Mouse (Mus musculus) myocyte (in vitro differentiated cells): ENCODE results near the gene Cyp2s1.

ENCODE experiments used
- CEBPB ChIP-seq: IDR thresholded peaks from 2 replicates; pipeline ENCODE4 v1.6.1; 2011; ENCODE audit warnings: mild to moderate bottlenecking, moderate library complexity; ENCODE audit not compliant: poor library complexity, insufficient read depth, severe bottlenecking
- E2F4 ChIP-seq: IDR thresholded peaks from one replicate; pipeline ENCODE4 v1.6.1; 2011; ENCODE audit warnings: mild to moderate bottlenecking, control low read depth, moderate library complexity; ENCODE audit not compliant: insufficient read depth
- MAX ChIP-seq: IDR thresholded peaks from one replicate; pipeline ENCODE4 v1.6.1; 2011; ENCODE audit warnings: low read depth, mild to moderate bottlenecking, control low read depth
- MYOD1 ChIP-seq, 3 experiments: IDR thresholded peaks; one replicate each; pipeline ENCODE4 v1.6.1; 2011; ENCODE audit warnings: control low read depth in 2 of 3, low read depth in 2 of 3, mild to moderate bottlenecking in 2 of 3, moderate library complexity in 1 of 3; ENCODE audit not compliant: insufficient read length in 2 of 3, control insufficient read depth in 1 of 3
- MYOG ChIP-seq, 3 experiments: IDR thresholded peaks; one replicate each; pipeline ENCODE4 v1.6.1; 2011; ENCODE audit warnings: control low read depth in 2 of 3, low read depth in 2 of 3, mild to moderate bottlenecking in 2 of 3; ENCODE audit not compliant: insufficient read length in 2 of 3, control insufficient read depth in 1 of 3, insufficient read depth in 1 of 3
- POLR2A ChIP-seq: IDR thresholded peaks from one replicate; pipeline ENCODE4 v1.6.1; 2011; ENCODE audit warnings: low read depth, mild to moderate bottlenecking, control low read depth, moderate library complexity; ENCODE audit not compliant: insufficient read length
- POLR2AphosphoS2 ChIP-seq: IDR thresholded peaks from one replicate; pipeline ENCODE4 v1.6.1; 2011; ENCODE audit warnings: low read depth, control low read depth; ENCODE audit not compliant: insufficient read length
- SRF ChIP-seq: IDR thresholded peaks from one replicate; pipeline ENCODE4 v1.6.1; 2011; ENCODE audit warnings: low read depth; ENCODE audit not compliant: control insufficient read depth, insufficient read length
- TCF12 ChIP-seq: IDR thresholded peaks from one replicate; pipeline ENCODE4 v1.6.1; 2011; ENCODE audit warnings: mild to moderate bottlenecking, control low read depth; ENCODE audit not compliant: poor library complexity, insufficient read depth, severe bottlenecking
- USF1 ChIP-seq: IDR thresholded peaks from one replicate; pipeline ENCODE4 v1.6.1; 2011; ENCODE audit warnings: low read depth, mild to moderate bottlenecking, control low read depth, moderate library complexity

DNA sequence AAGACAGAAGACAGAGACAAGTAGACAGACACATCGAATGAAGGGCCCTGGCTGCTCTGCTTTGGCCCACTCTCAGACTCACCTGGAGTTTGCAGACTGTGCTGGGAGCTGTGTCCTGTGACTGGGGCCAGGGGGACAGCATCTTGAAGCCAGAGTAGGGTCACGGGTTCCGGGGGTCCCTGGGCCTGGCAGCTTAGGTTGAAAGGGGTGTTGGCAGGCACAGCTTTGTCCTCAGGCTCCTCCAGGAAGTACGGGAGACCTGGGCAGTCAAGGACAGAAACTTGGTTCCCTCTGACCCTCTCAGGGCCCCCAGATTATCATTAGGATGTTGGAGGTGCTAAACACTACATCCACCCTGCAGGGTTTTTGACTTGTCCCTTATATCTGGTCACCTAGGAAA, 31.0 kb downstream of the Cyp2s1 start:
- TF ChIP-seq POLR2AphosphoS2 = no peak
- no peak for TF ChIP-seq TCF12
- TF ChIP-seq POLR2A = no peak
- no peak for TF ChIP-seq MYOG (IDR thresholded peaks at IDR 0.05; ENCODE audit: control insufficient read depth in 1 of 3, insufficient read depth in 1 of 3, insufficient read length in 2 of 3, low read depth in 2 of 3)
- no peak for TF ChIP-seq E2F4
- TF ChIP-seq USF1 = no peak
- no peak for TF ChIP-seq CEBPB
- TF ChIP-seq MAX = no peak
- no peak for TF ChIP-seq SRF
- no peak for TF ChIP-seq MYOD1 (IDR thresholded peaks at IDR 0.05; ENCODE audit: control insufficient read depth in 1 of 3, insufficient read length in 2 of 3, low read depth in 2 of 3)
